Mouse (Mus musculus) heart, embryonic 15.5 days (tissue): ENCODE data around the gene Prmt9. TPM values are rescaled to one million over a fixed set of nuclear protein-coding genes. Genes with fewer than 3 reads are reported as not detected.

Experiments used
- ATAC-seq: fragments of 200-750 bp; cut with Nextera tagmentation; replicated peaks from 2 replicates; pipeline ENCODE4 v1.8.0; 2017; ENCODE audit warnings: low read depth, moderate TSS enrichment; ENCODE audit not compliant: insufficient number of reproducible peaks, insufficient read depth, low FRiP score
- H3K27ac ChIP-seq: fragments of 300-500 bp; sonication (generic); 2 replicates; pipeline ENCODE4 v1.5.1; 2015; ENCODE audit warnings: mild to moderate bottlenecking, inconsistent platforms
- H3K27me3 ChIP-seq: fragments of 300-500 bp; sonication (generic); 2 replicates; pipeline ENCODE4 v1.6.1; 2015; ENCODE audit warnings: inconsistent platforms
- H3K36me3 ChIP-seq: fragments of 300-500 bp; sonication (generic); 2 replicates; pipeline ENCODE4 v1.6.1; 2015; ENCODE audit warnings: mild to moderate bottlenecking, inconsistent platforms
- H3K4me1 ChIP-seq: fragments of 300-500 bp; sonication (generic); replicated peaks from 2 replicates; pipeline ENCODE4 v1.6.1; 2015; ENCODE audit warnings: inconsistent platforms
- H3K4me2 ChIP-seq: fragments of 300-500 bp; sonication (generic); 2 replicates; pipeline ENCODE4 v1.6.1; 2015; ENCODE audit warnings: inconsistent platforms, mild to moderate bottlenecking, moderate library complexity
- H3K4me3 ChIP-seq: fragments of 300-500 bp; sonication (generic); 2 replicates; pipeline ENCODE4 v1.5.1; 2015; ENCODE audit warnings: mild to moderate bottlenecking, inconsistent platforms
- H3K9ac ChIP-seq: fragments of 300-500 bp; sonication (generic); 2 replicates; pipeline ENCODE4 v1.6.1; 2015; ENCODE audit warnings: mild to moderate bottlenecking, inconsistent platforms
- H3K9me3 ChIP-seq: fragments of 300-500 bp; sonication (generic); replicated peaks from 2 replicates; pipeline ENCODE4 v1.6.1; 2016; ENCODE audit warnings: inconsistent platforms
- whole genome bisulfite sequencing: fragments of 180-500 bp; shearing (Covaris S2); methylation state at CpG from one replicate; pipeline ENCODE4 v1.1.7; 2015; ENCODE audit warnings: mixed read lengths; 5-methylcytosine and 5-hydroxymethylcytosine counted together
- polyA plus RNA-seq: library from polyadenylated mRNA; unstranded; fragments of >200 nt; fragmentation: Nextera tagmentation; extraction: Ambion mirVana; gene quantifications from 2 replicates; pipeline ENCODE4 v1.2.1, GENCODE M21; 2015

The Prmt9 gene
- polyA plus RNA-seq, 1 experiment from 2014 or later = 11.2 TPM

DNA sequence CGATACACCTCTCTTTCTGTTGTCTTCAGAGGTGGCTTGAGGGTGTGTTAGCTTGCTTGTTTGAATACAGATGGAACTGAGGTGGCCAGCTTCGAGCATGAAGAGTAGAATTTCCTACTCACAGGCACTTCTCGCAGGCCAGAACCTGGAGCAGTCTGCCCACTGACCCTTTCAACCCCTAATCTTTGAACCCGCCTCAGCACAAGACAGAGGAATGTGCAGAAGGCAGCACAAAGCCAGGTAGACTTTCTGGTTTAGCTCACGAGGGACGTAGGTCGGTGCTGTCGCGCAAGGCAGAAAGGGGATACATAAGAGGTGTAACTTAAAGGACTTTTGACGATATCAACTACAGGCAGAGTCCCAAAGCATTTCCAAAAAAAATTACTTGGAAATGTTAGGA, 32.4 kb upstream of the Prmt9 start:
- Histone ChIP-seq H3K27ac (peak overlapping the region; percentile 93), H3K27me3 (no peaks in the 10 kb centered on the region), H3K4me1 (peaks cover 31% of the 10 kb centered on the region), H3K9me3 (no peaks in the 10 kb centered on the region), H3K36me3 (no peaks in the 10 kb centered on the region), H3K4me3 (peak overlapping the region; percentile 84), H3K4me2 (peak overlapping the region; percentile 69), H3K9ac (peak overlapping the region; percentile 90)
- no peak for ATAC-seq
- 4% methylated on average over 10 of the region's 10 CpGs for WGBS

DNA sequence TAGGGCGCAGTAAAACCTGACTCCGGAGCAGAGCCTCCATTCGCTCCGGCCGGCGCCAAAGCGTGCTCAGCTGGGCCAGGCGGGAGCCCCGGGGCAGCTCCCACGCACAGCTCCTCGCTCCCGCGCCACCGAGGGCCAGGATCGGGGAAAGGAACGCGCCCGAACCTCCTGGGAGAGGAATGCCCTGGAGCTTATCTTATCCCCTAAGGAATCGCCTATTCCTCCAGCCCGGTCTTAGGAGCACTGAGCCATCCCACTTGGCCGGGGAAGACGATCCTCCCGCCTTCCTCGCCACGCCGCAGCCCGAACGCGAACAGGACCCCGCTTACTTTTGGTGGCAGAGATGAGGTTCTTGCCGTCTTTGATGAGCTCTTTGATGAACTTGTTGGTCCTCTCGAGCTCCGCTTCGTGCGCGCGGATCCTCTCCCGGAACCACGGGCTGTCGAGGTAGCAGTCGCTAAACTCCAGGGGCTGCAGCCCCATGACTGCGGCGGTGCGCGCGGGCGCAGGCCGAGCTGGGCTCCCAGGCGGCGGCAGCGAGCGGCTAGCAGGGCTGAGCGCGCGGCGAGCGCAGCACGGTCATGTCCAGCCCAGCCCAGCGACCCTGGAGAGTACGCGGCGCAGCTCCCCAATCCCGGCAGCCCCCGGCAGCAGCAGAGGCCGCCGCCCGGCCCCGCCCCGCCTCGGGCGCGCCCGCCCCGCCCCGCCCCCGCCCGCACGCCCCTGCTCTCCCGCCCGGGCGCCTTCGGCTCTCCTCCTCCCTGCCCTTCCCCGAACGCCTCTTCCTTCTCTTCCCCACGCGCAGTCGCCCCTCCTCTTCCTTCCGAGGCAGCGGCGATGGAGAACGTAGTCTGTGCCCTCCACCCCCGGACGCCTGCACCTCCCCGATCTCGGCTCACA, 31.6 kb upstream of the Prmt9 start, which contains the start of gene Arhgap10:
Gene Arhgap10, minus strand, starts transcription at position 653 of the 900 bp plus-strand sequence.
- H3K27me3 ChIP-seq = no peaks in the 10 kb centered on the region
- peak; percentile 92 for ATAC-seq
- H3K4me2 ChIP-seq = peak within 1 kb of the TSS; percentile 69
- H3K36me3 ChIP-seq = no peaks in the 10 kb centered on the region
- H3K4me3 ChIP-seq = peak within 1 kb of the TSS; percentile 84
- peaks cover 30% of the 10 kb centered on the region for H3K4me1 ChIP-seq
- WGBS = under 1% methylated on average over 70 of the region's 95 CpGs
- H3K27ac ChIP-seq = peak within 1 kb of the TSS; percentile 93
- H3K9ac ChIP-seq = peak within 1 kb of the TSS; percentile 90
- no peaks in the 10 kb centered on the region for H3K9me3 ChIP-seq

DNA sequence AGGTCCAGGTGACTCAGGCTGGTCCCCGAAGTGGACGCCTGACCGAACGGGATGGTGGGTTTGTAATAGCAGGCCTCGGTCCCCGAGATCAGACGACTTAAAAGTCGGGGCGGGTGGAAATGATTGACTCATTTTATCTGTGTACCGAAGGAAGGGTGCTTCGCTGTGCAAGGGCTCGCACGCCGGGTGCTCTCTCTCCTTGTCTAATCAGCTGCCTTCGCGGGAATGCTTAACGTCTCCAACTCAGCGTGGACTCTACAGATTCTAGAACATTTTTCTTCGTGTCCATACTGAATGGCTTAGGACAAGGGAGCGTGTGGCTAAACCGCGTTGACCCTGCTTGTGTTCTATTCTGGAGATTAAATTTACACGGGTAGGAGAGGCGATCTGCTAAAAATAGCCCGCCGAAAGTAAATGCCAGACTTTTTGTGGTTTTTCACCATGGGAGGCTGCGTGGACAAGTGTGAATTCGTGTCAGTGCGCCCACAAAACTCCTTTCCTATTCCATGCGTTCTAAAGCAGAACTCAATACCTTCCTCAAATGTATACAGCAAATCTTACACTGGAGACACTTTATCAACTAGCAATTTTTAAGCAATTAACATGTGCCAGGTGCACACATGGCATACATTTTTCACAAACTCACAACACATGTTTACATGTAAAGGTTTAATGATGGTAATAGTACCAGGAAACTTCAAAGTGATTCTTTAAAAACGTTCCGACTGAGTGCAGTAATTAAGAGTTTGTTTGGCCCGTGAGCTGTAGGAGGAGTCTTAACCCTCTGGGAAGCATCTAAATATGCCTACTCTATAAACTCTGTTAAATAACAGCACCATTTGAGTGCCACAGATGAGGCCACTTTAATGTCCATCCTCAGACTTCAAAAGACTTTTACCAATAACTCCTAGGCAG, 30.7 kb upstream of the Prmt9 start:
- H3K4me1 ChIP-seq = peaks cover 27% of the 10 kb centered on the region
- 5% methylated on average over 33 of the region's 33 CpGs for WGBS
- peak overlapping the region; percentile 90 for H3K9ac ChIP-seq
- no peaks in the 10 kb centered on the region for H3K27me3 ChIP-seq
- H3K27ac ChIP-seq = peak overlapping the region; percentile 93
- peak overlapping the region; percentile 84 for H3K4me3 ChIP-seq
- H3K4me2 ChIP-seq = peak overlapping the region; percentile 69
- no peaks in the 10 kb centered on the region for H3K36me3 ChIP-seq
- no peaks in the 10 kb centered on the region for H3K9me3 ChIP-seq
- ATAC-seq = peak; percentile 15; the same call in 1 of the 2 replicates

DNA sequence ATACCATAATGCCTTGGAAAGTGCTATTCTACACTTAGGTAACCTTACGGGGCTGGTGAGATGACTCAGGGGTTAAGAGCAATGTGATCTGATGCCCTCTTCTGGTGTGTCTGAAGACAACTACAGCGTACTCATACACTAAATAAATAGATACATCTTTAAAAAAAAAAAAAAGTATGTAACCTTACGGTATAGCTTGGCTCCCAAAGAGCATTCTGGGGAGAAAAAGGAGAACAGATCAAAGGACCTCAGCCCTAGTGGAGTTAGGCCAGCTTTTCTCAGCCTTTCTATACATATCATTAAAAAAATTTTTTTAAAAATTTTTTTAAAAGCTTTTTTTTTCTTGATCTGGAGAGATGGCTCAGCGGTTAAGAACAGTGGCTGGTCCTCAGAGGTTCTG, 28.6 kb upstream of the Prmt9 start:
- no peak overlapping the region for H3K9ac ChIP-seq
- peaks cover 32% of the 10 kb centered on the region for H3K4me1 ChIP-seq
- no peaks in the 10 kb centered on the region for H3K9me3 ChIP-seq
- H3K4me3 ChIP-seq = no peak overlapping the region
- no peak overlapping the region for H3K27ac ChIP-seq
- no peaks in the 10 kb centered on the region for H3K27me3 ChIP-seq
- no peaks in the 10 kb centered on the region for H3K36me3 ChIP-seq
- no peak for ATAC-seq
- 93% methylated on average over 4 of the region's 4 CpGs for WGBS
- H3K4me2 ChIP-seq = no peak overlapping the region

DNA sequence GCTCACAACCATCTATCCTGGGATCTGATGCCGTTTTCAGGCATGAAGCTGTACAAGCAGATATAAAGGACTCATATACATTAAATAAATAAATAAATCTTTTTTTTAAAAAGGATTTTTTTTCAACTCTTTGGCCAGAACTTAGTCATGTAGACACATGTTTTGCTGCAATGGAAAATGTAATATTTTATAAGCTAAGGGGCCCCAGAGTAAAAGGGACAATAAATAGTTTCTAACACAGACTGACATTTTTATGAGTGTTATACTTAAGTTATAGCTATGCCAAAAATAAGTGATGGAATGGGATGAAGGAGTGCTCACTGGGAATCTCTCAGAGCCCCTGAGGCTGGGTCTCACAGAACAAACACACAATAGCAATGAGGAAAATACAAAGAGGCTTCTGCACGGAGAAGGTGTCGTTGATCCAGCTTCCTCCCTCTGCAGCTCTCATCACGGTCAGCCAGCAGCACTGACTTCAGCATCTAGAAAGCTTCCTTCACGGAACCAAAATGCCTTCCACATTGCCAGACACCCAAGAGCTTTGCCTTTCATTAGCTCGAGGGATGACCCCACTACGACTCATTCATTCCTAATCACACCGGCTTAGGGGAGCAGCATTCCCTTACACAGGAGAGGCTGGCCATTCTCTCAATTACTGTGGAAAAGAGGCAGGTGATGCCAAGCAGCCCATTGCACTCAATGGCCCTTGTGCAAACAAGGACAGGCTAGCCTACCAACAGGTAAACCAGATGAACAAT, 28.0 kb upstream of the Prmt9 start:
- 76% methylated on average over 8 of the region's 8 CpGs for WGBS
- H3K9ac ChIP-seq = no peak overlapping the region
- no peak for ATAC-seq
- no peaks in the 10 kb centered on the region for H3K9me3 ChIP-seq
- H3K36me3 ChIP-seq = no peaks in the 10 kb centered on the region
- H3K27ac ChIP-seq = no peak overlapping the region
- H3K4me2 ChIP-seq = no peak overlapping the region
- no peak overlapping the region for H3K4me3 ChIP-seq
- H3K4me1 ChIP-seq = peaks cover 26% of the 10 kb centered on the region
- H3K27me3 ChIP-seq = no peaks in the 10 kb centered on the region

DNA sequence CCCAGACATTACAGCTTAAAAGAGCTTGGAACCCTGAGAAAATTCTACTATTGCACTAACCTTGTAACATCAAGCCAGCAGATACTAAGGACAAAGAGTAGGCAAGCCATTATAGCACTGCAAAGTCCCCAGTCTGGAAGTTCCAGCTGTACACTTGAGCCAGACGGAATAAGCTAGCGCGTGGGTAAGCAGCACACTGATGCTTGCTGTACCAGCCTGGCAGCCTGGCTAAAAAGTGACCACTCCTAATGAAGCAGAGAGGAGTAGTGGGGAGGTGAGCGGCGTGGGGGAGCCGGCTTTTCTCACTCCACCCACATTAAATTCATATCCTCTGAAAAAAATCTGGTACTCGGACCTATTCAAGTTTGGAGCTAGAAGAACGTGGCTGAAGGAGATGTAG, 26.2 kb upstream of the Prmt9 start:
- Histone ChIP-seq H3K9ac (no peak overlapping the region), H3K9me3 (no peaks in the 10 kb centered on the region), H3K4me1 (peaks cover 19% of the 10 kb centered on the region), H3K27me3 (no peaks in the 10 kb centered on the region), H3K4me3 (no peak overlapping the region), H3K27ac (no peak overlapping the region), H3K4me2 (no peak overlapping the region), H3K36me3 (no peaks in the 10 kb centered on the region)
- no peak for ATAC-seq
- WGBS = 81% methylated on average over 8 of the region's 8 CpGs

DNA sequence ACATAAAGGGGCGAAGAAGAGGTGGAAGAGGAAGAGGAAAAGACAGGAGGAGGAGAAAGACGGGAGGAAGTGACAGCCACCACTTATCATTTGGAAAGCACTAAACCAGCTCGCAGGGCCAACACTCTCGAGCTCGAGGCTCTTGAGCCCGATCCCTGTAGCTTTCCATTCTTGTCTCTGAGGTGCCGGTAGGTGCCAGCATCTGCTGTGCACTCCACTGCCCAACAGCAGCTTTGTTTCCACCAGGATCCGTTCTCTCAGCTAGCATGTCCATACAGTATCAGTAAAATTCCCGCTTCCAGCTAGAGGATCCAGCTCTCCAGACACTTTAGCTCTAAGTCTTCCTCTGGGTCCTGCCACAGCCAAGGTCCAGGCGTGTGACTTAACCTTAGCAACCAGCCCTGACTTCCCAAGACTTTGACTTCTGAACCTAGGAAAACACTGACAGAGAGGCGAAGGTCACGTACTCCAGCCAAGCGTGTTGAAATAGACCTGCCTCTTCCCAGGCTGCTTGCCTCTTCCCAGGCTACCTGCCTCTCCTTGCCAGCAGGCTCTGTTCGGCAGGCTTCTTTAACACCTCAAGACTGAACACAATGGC, 25.1 kb upstream of the Prmt9 start:
- peak; percentile 47; the same call in 1 of the 2 replicates for ATAC-seq
- Histone ChIP-seq H3K9me3 (no peaks in the 10 kb centered on the region), H3K27ac (peak overlapping the region; percentile 54), H3K27me3 (no peaks in the 10 kb centered on the region), H3K36me3 (no peaks in the 10 kb centered on the region), H3K4me2 (peak overlapping the region; percentile 38), H3K4me1 (peaks cover 11% of the 10 kb centered on the region), H3K9ac (no peak overlapping the region), H3K4me3 (no peak overlapping the region)
- 37% methylated on average over 14 of the region's 14 CpGs for WGBS

DNA sequence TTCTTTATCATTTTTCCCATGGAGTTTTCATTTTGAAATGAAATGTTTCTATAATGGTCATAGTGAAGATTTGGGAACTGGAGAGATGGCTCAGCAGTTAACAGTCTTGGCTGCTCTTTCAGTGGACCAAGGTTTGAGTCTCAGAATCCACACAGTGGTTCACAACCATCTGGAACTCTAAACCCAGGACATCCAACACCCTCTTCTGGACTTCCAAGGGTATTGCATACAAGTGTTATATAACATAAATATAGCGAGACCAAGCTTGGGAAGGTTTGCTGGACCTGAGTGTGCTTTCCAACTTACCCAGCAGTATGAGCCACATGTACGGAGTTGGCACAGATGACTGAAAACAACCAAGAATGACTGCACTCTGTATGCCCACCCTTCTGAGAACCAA, 24.3 kb upstream of the Prmt9 start:
- Histone ChIP-seq H3K4me2 (no peak overlapping the region), H3K9me3 (no peaks in the 10 kb centered on the region), H3K27ac (no peak overlapping the region), H3K36me3 (no peaks in the 10 kb centered on the region), H3K9ac (no peak overlapping the region), H3K27me3 (no peaks in the 10 kb centered on the region), H3K4me1 (peaks cover 11% of the 10 kb centered on the region), H3K4me3 (no peak overlapping the region)
- no peak for ATAC-seq
- WGBS = 86% methylated on average over 2 of the region's 2 CpGs

DNA sequence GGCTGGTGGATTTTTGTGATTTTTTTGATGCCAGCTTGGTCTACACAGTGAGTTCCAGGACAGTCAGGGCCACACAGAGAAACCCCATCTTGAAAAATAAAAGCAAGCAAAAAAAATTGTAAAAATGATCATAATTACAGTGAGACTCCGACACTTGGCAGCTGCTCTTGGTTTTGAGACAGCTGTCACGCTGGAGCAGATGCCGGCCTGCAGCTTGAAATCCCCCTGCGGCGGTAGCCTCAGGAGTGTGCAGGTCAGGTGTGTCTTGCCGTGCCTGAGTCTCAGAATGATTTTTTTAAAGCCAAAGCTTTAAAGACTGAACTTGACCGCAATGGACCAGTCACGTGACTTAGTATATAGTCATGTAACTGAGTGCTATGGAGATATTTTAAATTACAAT, 23.1 kb upstream of the Prmt9 start:
- Histone ChIP-seq H3K27me3 (no peaks in the 10 kb centered on the region), H3K9ac (no peak overlapping the region), H3K4me3 (no peak overlapping the region), H3K9me3 (no peaks in the 10 kb centered on the region), H3K36me3 (no peaks in the 10 kb centered on the region), H3K27ac (no peak overlapping the region), H3K4me2 (no peak overlapping the region), H3K4me1 (peaks cover 11% of the 10 kb centered on the region)
- ATAC-seq = no peak
- WGBS = 87% methylated on average over 8 of the region's 8 CpGs

DNA sequence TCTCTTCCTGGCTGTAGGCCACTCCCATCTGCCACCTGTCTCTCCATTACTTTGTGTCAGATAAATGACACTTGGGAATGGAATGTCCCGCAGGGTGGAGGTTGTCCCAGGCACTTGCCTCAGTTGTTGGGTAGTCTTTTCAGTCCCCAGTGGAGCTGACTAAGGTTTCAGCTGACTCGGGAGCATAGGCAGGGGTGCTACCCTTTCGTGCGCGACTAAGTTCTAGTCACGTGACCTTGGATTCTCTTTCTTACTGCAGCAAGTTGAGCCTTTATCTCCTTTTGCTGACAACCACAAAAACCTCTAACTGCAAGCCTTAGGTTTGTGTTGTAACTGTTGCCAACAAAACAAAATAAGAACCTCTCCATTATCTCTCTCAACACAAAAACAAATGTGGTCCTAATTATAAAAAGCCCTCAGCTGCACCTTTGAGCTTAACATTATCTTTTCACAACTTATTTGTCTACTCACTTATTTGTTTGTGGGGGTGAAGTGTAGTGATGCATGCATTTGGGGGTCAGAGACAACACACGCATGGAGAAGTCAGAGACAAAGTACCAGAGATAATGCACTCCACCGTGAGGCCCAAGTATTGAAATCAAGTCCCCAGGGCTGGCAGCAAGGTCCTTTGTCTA, 14.7 kb upstream of the Prmt9 start:
- no peaks in the 10 kb centered on the region for H3K9me3 ChIP-seq

More for the DNA sequence above, 14.7 kb upstream of the Prmt9 start:
- Histone ChIP-seq H3K27me3 (no peaks in the 10 kb centered on the region), H3K4me1 (0 out of 2 replicates have a peak, but pooled peaks cover 6% of the 10 kb centered on the region), H3K9ac (no peak overlapping the region), H3K4me2 (no peak overlapping the region), H3K4me3 (no peak overlapping the region), H3K27ac (no peak overlapping the region), H3K36me3 (no peaks in the 10 kb centered on the region)
- 45% methylated on average over 8 of the region's 8 CpGs for WGBS
- no peak for ATAC-seq
